Mouse (Mus musculus): ENCODE data around the gene Sde2.

- no peak for TF ChIP-seq POLR2A (IDR thresholded peaks at IDR 0.05; ENCODE audit: borderline replicate concordance, low read depth, low read length)
- no peak for TF ChIP-seq CTCF (IDR thresholded peaks at IDR 0.05; ENCODE audit: low read depth, low read length)
Observed at GRCm38 (mm10) chr1:180850316-180851270, at the start of gene Sde2.

Measured in bone marrow macrophage, adult 2 months (primary cell).